In genomic region chr17:43597742-43598141, GRCm38 (mm10) we compare ENCODE assay signal across 21 mouse cellular contexts. TPM values are rescaled to one million over a fixed set of nuclear protein-coding genes. Genes with fewer than 3 reads are reported as not detected.
DNase-seq lines count a peak whose midpoint lies in the region; ATAC-seq and TF ChIP-seq lines count a peak whose summit lies in the region.
"Had no signal": no experiment of that assay in that cellular context is flagged by ENCODE, and none has a peak within 500 bp of the region (broad histone marks: within the 10 kb centered on the region; RNA-seq: fewer than 3 reads in every experiment).

No protein-coding gene starts in this region.

- H3K4me3 ChIP-seq in kidney, adult 2 months (ENCODE audit: insufficient read depth, low read depth, low read length), result no peak overlapping the region
- no peak overlapping the region for H3K4me3 ChIP-seq in kidney, embryonic 14.5 days (ENCODE audit: low read length)
- H3K4me3 ChIP-seq in lung, embryonic 14.5 days (ENCODE audit: low read depth, low read length), result no peak overlapping the region
- no peak overlapping the region for H3K4me3 ChIP-seq in midbrain, embryonic 14.5 days (replicated peaks; ENCODE audit: low read depth, low read length)
- no peak overlapping the region for H3K4me3 ChIP-seq in midbrain, embryonic 16.5 days (ENCODE audit: low read depth, low read length)
- H3K4me3 ChIP-seq: embryonic facial prominence, embryonic 12.5 days; erythroblast, embryonic 14.5 days; forebrain, embryonic 13.5 days; heart, embryonic 10.5 days; limb, embryonic 12.5 days; liver, embryonic 15.5 days; stomach, embryonic 15.5 days had no signal

- TF ChIP-seq CTCF in kidney, adult 2 months (conservative IDR thresholded peaks at IDR 0.05; ENCODE audit: insufficient read depth, insufficient read length, low read depth, low read length), result 0 out of 2 replicates have a peak, but pooled peaks have one; percentile 19
- TF ChIP-seq CTCF in lung, embryonic 14.5 days (IDR thresholded peaks at IDR 0.05; ENCODE audit: low read depth), result peak; percentile 30; the same call in 1 of the 2 replicates

- ATAC-seq in kidney, embryonic 14.5 days (ENCODE audit: low FRiP score, low TSS enrichment), result no peak
- ATAC-seq in lung, embryonic 14.5 days (ENCODE audit: insufficient read depth), result no peak
- no peak for ATAC-seq in midbrain, embryonic 14.5 days (ENCODE audit: low FRiP score, low TSS enrichment)
- ATAC-seq in midbrain, embryonic 16.5 days, result no peak
- ATAC-seq: forebrain, embryonic 13.5 days; intestine, embryonic 16.5 days had no signal

- no peaks in the 10 kb centered on the region for H3K4me1 ChIP-seq in kidney, adult 2 months (ENCODE audit: control insufficient read depth, insufficient read depth, low read length)
- no peaks in the 10 kb centered on the region for H3K4me1 ChIP-seq in kidney, embryonic 14.5 days (ENCODE audit: control insufficient read depth, insufficient read depth, low read length)
- H3K4me1 ChIP-seq in lung, embryonic 14.5 days (ENCODE audit: insufficient read depth), result no peaks in the 10 kb centered on the region
- H3K4me1 ChIP-seq in midbrain, embryonic 14.5 days (ENCODE audit: control insufficient read depth, insufficient read depth, low read length), result no peaks in the 10 kb centered on the region
- no peaks in the 10 kb centered on the region for H3K4me1 ChIP-seq in midbrain, embryonic 16.5 days (ENCODE audit: control insufficient read depth, insufficient read depth, low read length)
- H3K4me1 ChIP-seq: embryonic facial prominence, embryonic 12.5 days; forebrain, embryonic 13.5 days; heart, embryonic 10.5 days; limb, embryonic 12.5 days; stomach, embryonic 15.5 days had no signal

- no peak overlapping the region for H3K9ac ChIP-seq in kidney, embryonic 14.5 days (ENCODE audit: low read depth, low read length)
- H3K9ac ChIP-seq in lung, embryonic 14.5 days, result no peak overlapping the region
- H3K9ac ChIP-seq in midbrain, embryonic 14.5 days (replicated peaks; ENCODE audit: low read length), result no peak overlapping the region
- H3K9ac ChIP-seq in midbrain, embryonic 16.5 days (ENCODE audit: low read depth, low read length), result no peak overlapping the region
- H3K9ac ChIP-seq: embryonic facial prominence, embryonic 12.5 days; forebrain, embryonic 13.5 days; hindbrain, embryonic 14.5 days; limb, embryonic 12.5 days; liver, embryonic 15.5 days; stomach, embryonic 15.5 days had no signal

- no peak for DNase-seq in kidney, adult 2 months
- DNase-seq in lung, embryonic 14.5 days, result no peak
- DNase-seq in lung, postnatal 4 days, result no peak
- peak; percentile 39 for DNase-seq in ZHBTc4 (ENCODE audit: low read depth, low spot score)
- no peak for DNase-seq in midbrain, embryonic 14.5 days
- DNase-seq: cerebellum, postnatal 10 days; gastrocnemius, postnatal 36 days; kidney, postnatal 10 days; right cerebral cortex, postnatal 25 days had no signal

- no peaks in the 10 kb centered on the region for H3K36me3 ChIP-seq in kidney, adult 2 months (ENCODE audit: control insufficient read depth, insufficient read depth, low read length)
- H3K36me3 ChIP-seq in kidney, embryonic 14.5 days (ENCODE audit: control insufficient read depth, insufficient read depth, low read length), result no peaks in the 10 kb centered on the region; the same call in 1 of the 2 replicates
- no peaks in the 10 kb centered on the region for H3K36me3 ChIP-seq in lung, embryonic 14.5 days (ENCODE audit: insufficient read depth)
- H3K36me3 ChIP-seq in midbrain, embryonic 14.5 days (ENCODE audit: control insufficient read depth, insufficient read depth, low read length), result no peaks in the 10 kb centered on the region
- no peaks in the 10 kb centered on the region for H3K36me3 ChIP-seq in midbrain, embryonic 16.5 days (ENCODE audit: control insufficient read depth, insufficient read depth, low read length)
- H3K36me3 ChIP-seq: embryonic facial prominence, embryonic 12.5 days; heart, embryonic 10.5 days; limb, embryonic 12.5 days; liver, embryonic 15.5 days; stomach, embryonic 15.5 days had no signal

- H3K4me2 ChIP-seq in kidney, embryonic 14.5 days (replicated peaks; ENCODE audit: low read depth, low read length), result no peak overlapping the region
- H3K4me2 ChIP-seq in lung, embryonic 14.5 days, result no peak overlapping the region
- H3K4me2 ChIP-seq in midbrain, embryonic 14.5 days (ENCODE audit: low read length), result no peak overlapping the region
- H3K4me2 ChIP-seq in midbrain, embryonic 16.5 days (ENCODE audit: low read length), result no peak overlapping the region
- H3K4me2 ChIP-seq: embryonic facial prominence, embryonic 12.5 days; forebrain, embryonic 13.5 days; hindbrain, embryonic 14.5 days; limb, embryonic 12.5 days; liver, embryonic 15.5 days; stomach, embryonic 15.5 days had no signal

- no peaks in the 10 kb centered on the region for H3K27me3 ChIP-seq in kidney, adult 2 months (replicated peaks; ENCODE audit: control insufficient read depth, insufficient read depth, low read length)
- no peaks in the 10 kb centered on the region for H3K27me3 ChIP-seq in kidney, embryonic 14.5 days (ENCODE audit: control insufficient read depth, insufficient read depth, low read length)
- no peaks in the 10 kb centered on the region for H3K27me3 ChIP-seq in lung, embryonic 14.5 days (ENCODE audit: insufficient read depth, low read length)
- H3K27me3 ChIP-seq in midbrain, embryonic 14.5 days (ENCODE audit: control insufficient read depth, insufficient read depth, low read length), result no peaks in the 10 kb centered on the region
- no peaks in the 10 kb centered on the region for H3K27me3 ChIP-seq in midbrain, embryonic 16.5 days (ENCODE audit: control insufficient read depth, insufficient read depth, low read depth, low read length)
- H3K27me3 ChIP-seq: embryonic facial prominence, embryonic 12.5 days; forebrain, embryonic 13.5 days; limb, embryonic 12.5 days; liver, embryonic 15.5 days; stomach, embryonic 15.5 days had no signal

- 100% methylated on average over 2 of the region's 2 CpGs for WGBS in kidney, adult 2 months
- 97% methylated on average over 2 of the region's 2 CpGs for WGBS in kidney, embryonic 14.5 days
- WGBS in lung, embryonic 14.5 days, result 96% methylated on average over 2 of the region's 2 CpGs
- WGBS in midbrain, embryonic 14.5 days, result 99% methylated on average over 2 of the region's 2 CpGs
- 96% methylated on average over 2 of the region's 2 CpGs for WGBS in midbrain, embryonic 16.5 days

- no peak for TF ChIP-seq POLR2A in kidney, adult 2 months (IDR thresholded peaks at IDR 0.05; ENCODE audit: low read depth, low read length)

- no peak overlapping the region for H3K27ac ChIP-seq in kidney, adult 2 months (ENCODE audit: insufficient read depth, low read depth, low read length)
- H3K27ac ChIP-seq in kidney, embryonic 14.5 days (ENCODE audit: low read depth, low read length), result no peak overlapping the region
- no peak overlapping the region for H3K27ac ChIP-seq in lung, embryonic 14.5 days (ENCODE audit: low read depth)
- H3K27ac ChIP-seq in midbrain, embryonic 14.5 days (replicated peaks; ENCODE audit: low read depth, low read length), result no peak overlapping the region
- no peak overlapping the region for H3K27ac ChIP-seq in midbrain, embryonic 16.5 days (ENCODE audit: low read length)
- H3K27ac ChIP-seq: embryonic facial prominence, embryonic 12.5 days; forebrain, embryonic 13.5 days; heart, embryonic 10.5 days; hindbrain, embryonic 14.5 days; limb, embryonic 12.5 days; liver, embryonic 15.5 days; stomach, embryonic 15.5 days had no signal

- 0 out of 2 replicates have a peak, but pooled peaks cover 3% of the 10 kb centered on the region for H3K9me3 ChIP-seq in kidney, embryonic 14.5 days (ENCODE audit: control insufficient read depth, low read length)
- no peaks in the 10 kb centered on the region for H3K9me3 ChIP-seq in lung, embryonic 14.5 days (ENCODE audit: low read depth, low read length)
- no peaks in the 10 kb centered on the region for H3K9me3 ChIP-seq in midbrain, embryonic 14.5 days (ENCODE audit: control insufficient read depth, low read length)
- no peaks in the 10 kb centered on the region for H3K9me3 ChIP-seq in midbrain, embryonic 16.5 days (replicated peaks; ENCODE audit: control insufficient read depth, low read length, poor library complexity, severe bottlenecking)
- H3K9me3 ChIP-seq: embryonic facial prominence, embryonic 12.5 days; forebrain, embryonic 13.5 days; stomach, embryonic 15.5 days had no signal

RNA-seq across cellular contexts. Expression of gene Pla2g7, which starts 29.8 kb away (rescaled TPM):
- polyA plus RNA-seq in kidney, adult 2 months (2012; rRNA removed), result 12.9 and 13.4 TPM in 2 replicates
- 73.1 and 75.2 TPM in 2 replicates for polyA plus RNA-seq in kidney, embryonic 14.5 days (2014; fragmentation: Nextera tagmentation; extraction: Ambion mirVana)
- polyA plus RNA-seq in lung, embryonic 14.5 days (2014; fragmentation: Nextera tagmentation; extraction: Ambion mirVana), result 13.9 and 14.9 TPM in 2 replicates
- polyA plus RNA-seq in midbrain, embryonic 14.5 days (2014; fragmentation: Nextera tagmentation; extraction: Ambion mirVana), result 18.7 and 25.2 TPM in 2 replicates
- 24.5 and 51.2 TPM in 2 replicates for polyA plus RNA-seq in midbrain, embryonic 16.5 days (2015; fragmentation: Nextera tagmentation; extraction: Ambion mirVana)
- polyA plus RNA-seq: erythroblast, embryonic 14.5 days had no signal

RNA-seq across cellular contexts. Expression of gene Tdrd6, which starts 32.4 kb away (rescaled TPM):
- 0.23 and 0.34 TPM in 2 replicates for polyA plus RNA-seq in kidney, adult 2 months (2012; rRNA removed)
- polyA plus RNA-seq in kidney, embryonic 14.5 days (2014; fragmentation: Nextera tagmentation; extraction: Ambion mirVana), result 0.06 TPM in 1 of 2 replicates, not detected in the other
- polyA plus RNA-seq in lung, embryonic 14.5 days (2014; fragmentation: Nextera tagmentation; extraction: Ambion mirVana), result 0.18 TPM in 1 of 2 replicates, not detected in the other
- polyA plus RNA-seq in midbrain, embryonic 14.5 days (2014; fragmentation: Nextera tagmentation; extraction: Ambion mirVana), result 0.78 and 0.92 TPM in 2 replicates
- polyA plus RNA-seq in midbrain, embryonic 16.5 days (2015; fragmentation: Nextera tagmentation; extraction: Ambion mirVana), result 0.52 and 1.5 TPM in 2 replicates
- polyA plus RNA-seq: erythroblast, embryonic 14.5 days; heart, embryonic 10.5 days; liver, embryonic 15.5 days had no signal

RNA-seq across cellular contexts. Expression of gene Ankrd66, which starts 54.3 kb away (rescaled TPM):
- not detected in 2 replicates for polyA plus RNA-seq in kidney, adult 2 months (2012; rRNA removed)
- 0.39 and 0.60 TPM in 2 replicates for polyA plus RNA-seq in kidney, embryonic 14.5 days (2014; fragmentation: Nextera tagmentation; extraction: Ambion mirVana)
- 0.28 and 0.38 TPM in 2 replicates for polyA plus RNA-seq in lung, embryonic 14.5 days (2014; fragmentation: Nextera tagmentation; extraction: Ambion mirVana)
- polyA plus RNA-seq in midbrain, embryonic 14.5 days (2014; fragmentation: Nextera tagmentation; extraction: Ambion mirVana), result 0.16 and 0.43 TPM in 2 replicates
- polyA plus RNA-seq in midbrain, embryonic 16.5 days (2015; fragmentation: Nextera tagmentation; extraction: Ambion mirVana), result 0.47 and 0.50 TPM in 2 replicates
- polyA plus RNA-seq: embryonic facial prominence, embryonic 12.5 days; erythroblast, embryonic 14.5 days; heart, postnatal 0 days; intestine, embryonic 16.5 days; limb, embryonic 12.5 days; liver, embryonic 15.5 days had no signal
